Mouse (Mus musculus): ENCODE results near the gene Grap. TPM values are rescaled to one million over a fixed set of nuclear protein-coding genes. Genes with fewer than 3 reads are reported as not detected.

Gene Grap
- polyA plus RNA-seq, 1 experiment from 2014 or later: 6.8 TPM

GRCm38 (mm10) chr11:61699933-61700332 is 46.9 kb downstream of the Grap start:
- Histone ChIP-seq H3K27ac (no peak overlapping the region), H3K4me2 (replicated peaks) (no peak overlapping the region), H3K9ac (no peak overlapping the region), H3K27me3 (no peaks in the 10 kb centered on the region), H3K4me1 (peaks cover 7% of the 10 kb centered on the region; the same call in 1 of the 2 replicates), H3K4me3 (no peak overlapping the region), H3K36me3 (no peaks in the 10 kb centered on the region; the same call in 1 of the 2 replicates), H3K9me3 (no peaks in the 10 kb centered on the region)
- WGBS: 67% methylated on average over 4 of the region's 4 CpGs
- no peak for ATAC-seq (ENCODE audit: low FRiP score, low read depth)

DNA sequence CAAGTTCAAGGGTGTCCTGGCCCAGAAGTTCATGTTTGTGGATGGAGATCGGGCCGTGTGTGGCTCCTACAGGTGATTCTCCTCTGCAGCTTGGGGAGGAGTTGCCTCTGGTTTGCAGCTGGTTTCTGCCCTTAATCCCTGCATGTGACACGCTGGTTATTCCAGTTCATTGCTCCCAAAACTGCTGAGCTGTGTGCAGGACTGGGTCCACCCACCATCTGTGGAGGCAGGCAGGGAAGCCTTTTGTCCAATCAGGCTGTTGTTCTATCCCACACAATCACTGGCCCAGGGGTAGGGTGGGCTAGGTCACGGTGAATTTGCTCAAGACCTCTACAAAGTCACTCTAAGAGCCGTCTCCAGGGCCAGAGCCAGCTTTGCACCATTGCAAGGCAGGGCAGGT is 48.6 kb downstream of the Grap start:
- H3K4me3 ChIP-seq: no peak overlapping the region
- no peaks in the 10 kb centered on the region; the same call in 1 of the 2 replicates for H3K36me3 ChIP-seq
- H3K27me3 ChIP-seq: no peaks in the 10 kb centered on the region
- WGBS: 75% methylated on average over 5 of the region's 5 CpGs
- no peak for ATAC-seq (ENCODE audit: low FRiP score, low read depth)
- no peak overlapping the region for H3K9ac ChIP-seq
- no peaks in the 10 kb centered on the region for H3K9me3 ChIP-seq
- no peak overlapping the region for H3K27ac ChIP-seq
- no peak overlapping the region for H3K4me2 ChIP-seq (replicated peaks)
- H3K4me1 ChIP-seq: peaks cover 7% of the 10 kb centered on the region; the same call in 1 of the 2 replicates

- H3K4me2 ChIP-seq (replicated peaks): no peak overlapping the region
- WGBS: 95% methylated on average over 5 of the region's 5 CpGs
These were observed 49.4 kb downstream of the Grap start for GRCm38 (mm10) chr11:61702494-61702893.

DNA sequence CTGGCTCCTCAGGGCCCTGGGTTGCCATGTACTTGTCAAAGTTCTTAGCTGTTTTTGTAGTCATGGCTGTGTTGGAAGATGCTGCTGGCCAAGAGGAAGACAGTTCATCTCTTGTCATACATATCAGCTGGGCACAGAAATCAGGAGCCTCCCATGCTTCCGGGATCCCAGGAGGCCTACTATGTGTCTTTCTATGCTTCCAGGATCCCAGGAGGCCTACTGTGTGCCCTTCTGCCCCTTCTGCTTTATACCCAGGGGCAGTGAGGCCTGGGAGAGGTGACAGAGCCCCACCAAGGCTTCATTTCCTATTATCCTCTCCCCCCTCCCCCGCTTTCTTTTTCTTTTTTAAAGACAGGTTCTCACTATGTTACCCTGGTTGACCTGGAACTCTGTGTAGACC is 52.5 kb downstream of the Grap start:
- 82% methylated on average over 2 of the region's 2 CpGs for WGBS
- no peak for ATAC-seq (ENCODE audit: low FRiP score, low read depth)

More at GRCm38 (mm10) chr11:61702494-61702893, 49.4 kb downstream of the Grap start:
- no peaks in the 10 kb centered on the region; the same call in 1 of the 2 replicates for H3K36me3 ChIP-seq
- no peak overlapping the region for H3K27ac ChIP-seq
- peaks cover 7% of the 10 kb centered on the region; the same call in 1 of the 2 replicates for H3K4me1 ChIP-seq
- no peak overlapping the region for H3K9ac ChIP-seq
- no peak overlapping the region for H3K4me3 ChIP-seq
- no peaks in the 10 kb centered on the region for H3K27me3 ChIP-seq
- no peaks in the 10 kb centered on the region for H3K9me3 ChIP-seq
- no peak for ATAC-seq (ENCODE audit: low FRiP score, low read depth)

DNA sequence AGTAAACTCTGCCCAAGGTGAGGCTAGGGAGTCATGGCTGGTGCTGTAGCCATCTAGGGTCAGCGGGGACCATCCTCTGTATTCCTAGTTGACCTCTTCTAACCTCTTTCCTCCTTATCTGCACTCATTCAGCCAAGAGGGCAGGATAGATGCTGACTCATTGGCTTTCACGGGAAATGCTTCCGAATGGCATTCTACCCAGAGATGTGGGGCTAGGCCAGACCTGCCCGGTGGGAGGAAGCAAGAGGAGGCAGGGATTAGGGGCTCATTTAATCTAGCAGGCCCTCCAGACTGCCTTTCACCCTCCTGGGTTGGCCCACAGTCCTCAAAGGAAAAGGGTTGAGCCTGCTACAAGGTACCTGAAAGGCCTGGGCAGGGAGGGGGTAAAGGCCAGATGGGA is 53.2 kb downstream of the Grap start:
- Histone ChIP-seq H3K4me1 (0 out of 2 replicates have a peak, but pooled peaks cover 7% of the 10 kb centered on the region), H3K9ac (no peak overlapping the region), H3K9me3 (no peaks in the 10 kb centered on the region), H3K4me3 (no peak overlapping the region), H3K27me3 (no peaks in the 10 kb centered on the region), H3K27ac (no peak overlapping the region), H3K4me2 (replicated peaks) (no peak overlapping the region), H3K36me3 (no peaks in the 10 kb centered on the region; the same call in 1 of the 2 replicates)
- no peak for ATAC-seq (ENCODE audit: low FRiP score, low read depth)
- WGBS: 84% methylated on average over 4 of the region's 4 CpGs

More for the DNA sequence above, 52.5 kb downstream of the Grap start:
- Histone ChIP-seq H3K36me3 (no peaks in the 10 kb centered on the region; the same call in 1 of the 2 replicates), H3K4me3 (no peak overlapping the region), H3K9ac (no peak overlapping the region), H3K4me1 (0 out of 2 replicates have a peak, but pooled peaks cover 7% of the 10 kb centered on the region), H3K9me3 (no peaks in the 10 kb centered on the region), H3K27ac (no peak overlapping the region), H3K27me3 (no peaks in the 10 kb centered on the region), H3K4me2 (replicated peaks) (no peak overlapping the region)

DNA sequence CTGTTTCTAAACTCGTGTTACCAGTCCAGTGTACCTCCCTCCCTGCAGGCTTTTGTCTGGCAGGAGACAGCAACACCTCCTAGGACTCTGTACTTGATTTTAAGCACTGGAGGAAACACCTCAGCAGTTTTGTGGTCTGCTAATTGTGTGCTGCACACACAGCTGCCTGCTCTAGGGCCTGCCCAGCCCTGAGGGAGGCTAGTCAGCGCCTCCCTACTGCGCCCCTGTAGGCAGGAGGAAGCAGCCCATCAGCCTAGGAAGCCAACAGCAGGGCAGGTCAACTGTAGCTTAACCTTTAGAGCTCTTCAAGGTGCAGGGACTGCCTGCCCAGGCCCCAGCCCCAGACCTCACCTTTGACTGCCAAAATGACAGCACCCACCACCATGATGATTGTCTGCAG is 55.9 kb downstream of the Grap start:
- Histone ChIP-seq H3K27ac (no peak overlapping the region), H3K27me3 (no peaks in the 10 kb centered on the region), H3K9ac (no peak overlapping the region), H3K9me3 (no peaks in the 10 kb centered on the region), H3K4me2 (replicated peaks) (no peak overlapping the region), H3K4me3 (no peak overlapping the region), H3K4me1 (0 out of 2 replicates have a peak, but pooled peaks cover 7% of the 10 kb centered on the region), H3K36me3 (no peaks in the 10 kb centered on the region)
- WGBS: 45% methylated on average over 3 of the region's 3 CpGs
- no peak for ATAC-seq (ENCODE audit: low FRiP score, low read depth)

GRCm38 (mm10) chr11:61713157-61713855 is 60.2 kb downstream of the Grap start:
- Histone ChIP-seq H3K4me2 (replicated peaks) (no peak overlapping the region), H3K27ac (no peak overlapping the region), H3K4me1 (0 out of 2 replicates have a peak, but pooled peaks cover 6% of the 10 kb centered on the region), H3K9ac (no peak overlapping the region), H3K36me3 (no peaks in the 10 kb centered on the region), H3K9me3 (no peaks in the 10 kb centered on the region), H3K4me3 (no peak overlapping the region), H3K27me3 (no peaks in the 10 kb centered on the region)
- no peak for ATAC-seq (ENCODE audit: low FRiP score, low read depth)
- 42% methylated on average over 15 of the region's 15 CpGs for WGBS

DNA sequence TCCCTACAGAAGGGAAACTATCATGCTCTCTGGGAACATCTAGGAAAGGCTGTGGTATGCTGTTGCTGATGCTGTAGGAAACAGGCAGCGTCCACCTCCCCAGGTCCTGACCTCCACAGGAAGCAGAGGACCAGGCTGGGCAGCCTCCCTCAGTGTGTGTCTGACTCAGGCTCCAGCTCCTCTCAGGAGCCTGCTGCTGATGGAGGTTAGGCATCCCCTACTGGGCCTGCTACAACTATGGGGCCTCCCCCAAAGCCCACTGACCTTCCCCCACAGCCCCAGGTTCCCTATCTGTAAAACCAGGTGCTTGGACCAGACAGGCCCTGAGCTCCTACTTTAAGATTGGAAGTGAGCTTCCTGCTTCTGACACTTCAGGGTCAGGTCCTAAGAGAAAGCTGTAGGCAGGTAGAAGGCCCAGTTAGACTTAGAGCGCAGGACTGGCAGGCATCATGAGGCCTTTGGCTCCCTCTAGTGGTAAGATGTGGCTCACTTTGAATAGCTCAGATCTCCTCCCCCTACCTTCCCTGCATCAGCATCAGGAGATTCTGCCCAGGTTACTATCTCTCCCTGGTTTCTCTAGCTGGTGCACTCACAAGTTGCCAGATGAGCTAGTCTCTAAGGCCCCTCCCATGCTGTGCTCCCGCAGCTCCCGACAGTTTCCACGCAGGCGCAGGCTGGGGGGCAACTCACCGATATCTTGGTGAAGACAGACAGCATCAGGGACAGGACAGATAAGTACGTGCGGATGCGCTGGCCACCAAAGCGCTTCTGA is 61.5 kb downstream of the Grap start:
- Histone ChIP-seq H3K4me3 (no peak overlapping the region), H3K36me3 (no peaks in the 10 kb centered on the region), H3K27me3 (no peaks in the 10 kb centered on the region), H3K4me1 (no peaks in the 10 kb centered on the region), H3K4me2 (replicated peaks) (no peak overlapping the region), H3K9ac (no peak overlapping the region), H3K9me3 (no peaks in the 10 kb centered on the region), H3K27ac (no peak overlapping the region)
- 39% methylated on average over 11 of the region's 11 CpGs for WGBS
- ATAC-seq (ENCODE audit: low FRiP score, low read depth): peak; percentile 86; the same call in 1 of the 2 replicates

GRCm38 (mm10) chr11:61715130-61715529 is 62.1 kb downstream of the Grap start:
- Histone ChIP-seq H3K4me3 (no peak overlapping the region), H3K36me3 (no peaks in the 10 kb centered on the region), H3K4me2 (replicated peaks) (no peak overlapping the region), H3K27me3 (no peaks in the 10 kb centered on the region), H3K9ac (no peak overlapping the region), H3K4me1 (no peaks in the 10 kb centered on the region), H3K27ac (no peak overlapping the region), H3K9me3 (no peaks in the 10 kb centered on the region)
- 67% methylated on average over 6 of the region's 6 CpGs for WGBS
- 0 out of 2 replicates have a peak, but pooled peaks have one; percentile 20 for ATAC-seq (ENCODE audit: low FRiP score, low read depth)

- no peak for ATAC-seq (ENCODE audit: low FRiP score, low read depth)
- no peak overlapping the region for H3K27ac ChIP-seq
- H3K4me3 ChIP-seq: no peak overlapping the region
- no peaks in the 10 kb centered on the region for H3K4me1 ChIP-seq
- H3K4me2 ChIP-seq (replicated peaks): no peak overlapping the region
- H3K9me3 ChIP-seq: no peaks in the 10 kb centered on the region
- no peak overlapping the region for H3K9ac ChIP-seq
- no peaks in the 10 kb centered on the region for H3K27me3 ChIP-seq
- WGBS: 67% methylated on average over 5 of the region's 5 CpGs
- no peaks in the 10 kb centered on the region for H3K36me3 ChIP-seq
These were observed 64.9 kb downstream of the Grap start for GRCm38 (mm10) chr11:61717990-61718389.

DNA sequence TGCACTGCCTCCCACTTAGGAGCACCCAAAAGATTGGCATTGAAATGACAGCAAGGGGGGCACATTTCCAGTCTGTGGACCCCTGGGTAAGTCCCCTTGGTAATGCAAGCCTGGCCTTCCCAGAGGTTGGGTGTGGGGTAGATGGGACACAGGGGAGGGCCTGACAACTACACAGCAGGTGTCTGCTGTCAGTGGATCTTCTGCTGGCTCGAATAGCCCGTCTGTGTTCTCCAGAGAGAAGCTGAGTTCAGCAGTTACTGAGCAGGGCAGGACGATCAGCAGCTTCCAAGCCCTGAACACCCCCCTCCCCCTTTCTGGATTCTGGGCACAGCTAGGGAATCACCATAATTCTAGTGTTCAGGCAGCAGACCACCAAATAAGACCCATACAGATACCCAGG is 66.3 kb downstream of the Grap start:
- H3K27ac ChIP-seq: no peak overlapping the region
- no peaks in the 10 kb centered on the region for H3K36me3 ChIP-seq
- no peak overlapping the region for H3K4me2 ChIP-seq (replicated peaks)
- no peaks in the 10 kb centered on the region for H3K9me3 ChIP-seq
- ATAC-seq (ENCODE audit: low FRiP score, low read depth): no peak
- WGBS: 59% methylated on average over 3 of the region's 3 CpGs
- no peak overlapping the region for H3K9ac ChIP-seq
- H3K4me3 ChIP-seq: no peak overlapping the region
- no peaks in the 10 kb centered on the region for H3K4me1 ChIP-seq
- no peaks in the 10 kb centered on the region for H3K27me3 ChIP-seq

GRCm38 (mm10) chr11:61719826-61720225 is 66.8 kb downstream of the Grap start:
- no peak for ATAC-seq (ENCODE audit: low FRiP score, low read depth)

More at GRCm38 (mm10) chr11:61719826-61720225, 66.8 kb downstream of the Grap start:
- Histone ChIP-seq H3K4me1 (no peaks in the 10 kb centered on the region), H3K27ac (no peak overlapping the region), H3K4me2 (replicated peaks) (no peak overlapping the region), H3K9me3 (no peaks in the 10 kb centered on the region), H3K27me3 (no peaks in the 10 kb centered on the region), H3K9ac (no peak overlapping the region), H3K36me3 (no peaks in the 10 kb centered on the region), H3K4me3 (no peak overlapping the region)
- 71% methylated on average over 8 of the region's 8 CpGs for WGBS
